Mouse (Mus musculus): ENCODE measurements around the gene Igsf3.

GRCm38 (mm10) chr3:101365081-101365612 is 11.7 kb upstream of the Igsf3 start:
- TF ChIP-seq POLR2A (IDR thresholded peaks at IDR 0.05; ENCODE audit: insufficient read depth, low read length) = no peak
- TF ChIP-seq CTCF (IDR thresholded peaks at IDR 0.05; ENCODE audit: low read depth, low read length) = no peak
- TF ChIP-seq EP300 (IDR thresholded peaks at IDR 0.05; ENCODE audit: insufficient read depth, low read depth, low read length) = no peak

All from ES-Bruce4 (cell line).